Mouse (Mus musculus) regulatory T cell (primary cell): ENCODE results near the gene Arhgap21.

Experiments used
- in situ Hi-C: fragments of 300-600 bp; cut with MboI, MseI; formaldehyde crosslinking; loops from one replicate; pipeline ENCODE4 v1.15.1; 2025; ENCODE audit warnings: high pct_unique_total_duplicates

Gene Arhgap21

DNA sequence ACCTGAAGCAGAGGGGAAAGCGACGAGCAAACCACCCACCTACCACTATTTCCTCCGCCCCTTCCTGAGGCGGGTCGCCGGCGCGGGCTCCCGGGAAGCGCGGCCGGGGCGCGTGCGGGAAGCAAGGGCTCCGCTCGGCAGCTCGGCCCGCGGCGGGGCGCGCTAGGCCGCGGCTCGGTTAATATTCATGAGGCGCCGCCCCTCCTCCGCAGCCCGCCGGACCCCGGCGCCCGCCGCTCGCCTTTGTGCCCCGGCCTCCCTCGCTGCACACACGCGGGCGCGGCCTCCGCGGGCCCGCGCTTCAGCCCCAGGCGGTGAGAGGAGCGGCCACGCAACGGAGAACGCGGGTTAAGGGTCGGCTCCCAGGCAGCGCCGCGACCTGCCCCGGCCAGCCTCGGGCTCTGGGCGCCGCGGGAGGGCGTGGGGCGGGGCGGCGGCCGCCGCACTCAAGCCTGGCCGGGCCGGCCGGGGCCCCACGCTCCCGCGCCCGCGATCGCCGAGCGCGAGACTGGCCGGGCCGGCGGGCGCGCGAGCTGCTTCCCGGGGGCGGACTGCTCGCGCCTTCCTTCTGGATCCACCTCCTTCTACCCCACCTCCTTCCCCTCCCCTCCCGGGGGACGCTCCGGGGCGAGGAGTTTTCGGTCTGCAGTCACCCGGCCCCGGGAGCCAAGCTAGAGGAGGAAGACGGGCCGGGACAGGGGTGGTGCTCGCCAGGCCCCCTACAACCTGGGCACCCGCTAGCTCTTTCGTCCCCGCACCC lies at the start of gene Arhgap21:
TSS of gene Arhgap21 (minus strand) at position 441 of the 760 bp plus-strand sequence.
- in situ Hi-C loops, result loop anchor here (5.0 to 25.0 kb wide), 2 partner anchors 239 to 1919 kb away; partner anchors contain the start of genes Enkur, Pdss1 and Thnsl1

DNA sequence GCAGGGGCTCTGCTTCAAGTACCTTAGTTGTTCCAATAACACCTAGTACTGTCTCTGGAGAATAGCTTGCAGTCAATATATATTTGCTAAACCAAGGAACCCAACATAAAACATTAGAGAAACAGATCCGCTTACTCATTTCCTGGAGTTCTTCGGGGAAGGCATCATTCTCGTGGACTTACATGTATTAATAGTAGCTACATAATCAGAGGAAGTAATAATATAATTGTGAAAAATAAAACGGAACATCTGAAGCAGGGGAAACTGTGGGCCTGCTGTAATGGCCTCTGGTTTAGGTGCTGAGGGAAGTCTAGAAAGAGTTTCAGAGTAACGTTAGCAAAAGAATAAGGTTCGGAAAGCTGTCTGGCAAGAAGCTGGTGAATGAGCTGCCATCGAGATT lies 47.9 kb upstream of the Arhgap21 start:
- in situ Hi-C loops, result no loop called here

DNA sequence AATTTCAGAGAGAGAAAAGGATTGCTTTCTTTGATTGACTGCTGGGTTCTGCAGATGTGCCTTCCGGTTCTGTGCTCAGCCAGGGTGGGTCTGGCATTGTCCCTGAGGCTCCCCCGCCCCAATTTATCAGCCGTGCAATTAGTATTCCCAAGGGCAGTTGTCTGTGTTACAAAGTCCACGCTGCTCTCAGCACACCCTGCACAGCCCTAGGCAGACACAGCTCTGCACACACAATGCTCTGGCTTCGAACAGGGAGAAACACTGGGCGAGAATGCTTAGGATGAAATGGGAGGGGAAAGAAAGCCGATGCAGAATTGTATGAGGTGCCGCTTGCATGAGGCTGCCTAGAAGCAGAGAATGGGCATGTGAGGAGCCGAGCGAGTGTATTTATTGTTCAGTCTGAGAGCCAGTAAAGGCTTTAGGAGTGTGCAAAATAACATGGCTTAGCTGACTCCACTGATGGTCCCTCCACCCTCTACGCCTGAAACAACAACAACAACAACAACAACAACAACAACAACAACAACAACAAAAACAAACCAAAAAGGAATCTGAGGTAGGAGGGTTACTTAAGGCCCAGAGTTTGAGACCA lies 42.2 kb upstream of the Arhgap21 start:
- in situ Hi-C loops, result no loop called here

DNA sequence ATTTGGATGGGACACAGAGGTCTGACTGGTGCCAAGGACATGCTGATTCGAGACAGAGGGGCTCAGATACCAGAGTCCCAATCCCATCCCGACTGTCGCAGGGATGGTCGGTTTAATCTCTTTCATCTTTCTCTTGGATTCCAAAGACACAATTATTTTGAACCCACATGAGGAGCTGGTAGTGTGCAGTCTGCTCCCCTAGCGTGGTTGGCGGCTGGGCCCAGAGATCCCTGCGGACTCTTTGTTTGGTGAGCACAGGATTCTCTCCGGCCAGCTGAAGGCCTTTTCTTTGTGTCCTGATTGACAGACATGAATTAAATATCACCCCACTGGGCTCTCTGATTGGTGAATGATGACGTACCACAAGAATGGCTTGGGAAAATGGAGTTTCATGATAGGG lies 41.5 kb upstream of the Arhgap21 start:
- in situ Hi-C loops, result no loop called here

DNA sequence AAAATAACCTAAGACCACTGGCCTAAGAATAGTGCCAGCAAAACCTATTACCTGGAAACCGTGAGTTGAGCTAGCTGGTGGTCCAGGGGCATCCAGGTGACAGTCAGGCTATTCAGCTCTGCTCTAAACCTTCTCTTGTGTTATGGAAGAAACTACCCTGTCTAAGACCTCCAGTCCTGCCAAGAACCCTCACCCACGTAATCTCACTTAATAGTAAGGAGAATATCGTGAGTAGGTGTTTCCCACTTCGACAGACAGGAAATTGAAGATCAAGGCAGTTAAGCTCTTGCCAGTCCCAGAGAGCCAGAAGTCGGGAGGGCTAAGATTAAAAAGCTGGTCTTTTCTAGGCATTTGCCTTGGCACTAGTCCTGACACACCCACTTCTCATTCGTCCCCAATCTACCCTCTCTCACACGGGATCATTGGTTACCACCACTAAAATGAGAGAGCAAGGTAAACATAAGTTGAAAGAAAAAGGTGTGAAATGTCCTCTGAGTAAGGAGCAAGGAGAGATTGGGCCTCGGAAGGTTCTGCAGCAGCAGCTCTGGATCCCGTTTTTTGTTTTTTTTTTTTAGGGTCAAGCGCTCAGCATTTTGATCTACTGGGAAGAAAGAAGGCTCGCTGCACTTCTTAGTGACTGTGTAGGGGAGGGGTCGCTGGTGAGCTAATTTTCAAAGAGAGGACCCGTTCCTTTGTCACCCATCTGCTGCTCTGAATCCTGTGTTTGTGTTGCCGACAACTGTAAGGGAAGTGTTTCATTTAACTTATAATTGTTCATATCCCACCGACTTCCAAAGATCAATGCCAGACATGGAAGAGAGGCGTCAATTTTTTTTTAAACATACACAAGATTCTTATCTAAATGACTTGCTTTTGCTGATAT lies 40.8 kb upstream of the Arhgap21 start:
- in situ Hi-C loops, result loop anchor here (10.0 kb wide), 1 partner anchor 265 kb away; no protein-coding TSS in a partner anchor

DNA sequence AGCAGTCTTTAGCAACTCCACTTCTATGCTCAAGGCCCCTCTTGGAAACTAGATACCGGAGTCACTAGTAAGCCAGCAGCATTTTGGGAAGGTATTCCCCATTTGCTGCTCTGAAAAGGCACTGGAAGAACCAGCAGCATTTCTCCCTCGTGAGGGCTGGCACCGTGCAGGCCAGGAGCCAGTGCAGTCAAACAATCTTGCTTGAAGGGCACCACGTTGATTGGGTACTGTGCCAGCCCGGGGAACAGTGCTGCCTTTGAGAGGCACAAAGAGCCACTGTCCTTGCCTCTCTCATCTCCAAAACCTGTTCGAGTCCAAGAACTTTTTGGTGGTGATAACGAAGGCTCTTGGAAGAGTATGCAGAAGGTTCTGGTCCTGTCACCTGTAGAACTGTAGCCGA lies 33.9 kb upstream of the Arhgap21 start:
- in situ Hi-C loops, result loop anchor here (10.0 kb wide), 1 partner anchor 272 kb away; no protein-coding TSS in a partner anchor

DNA sequence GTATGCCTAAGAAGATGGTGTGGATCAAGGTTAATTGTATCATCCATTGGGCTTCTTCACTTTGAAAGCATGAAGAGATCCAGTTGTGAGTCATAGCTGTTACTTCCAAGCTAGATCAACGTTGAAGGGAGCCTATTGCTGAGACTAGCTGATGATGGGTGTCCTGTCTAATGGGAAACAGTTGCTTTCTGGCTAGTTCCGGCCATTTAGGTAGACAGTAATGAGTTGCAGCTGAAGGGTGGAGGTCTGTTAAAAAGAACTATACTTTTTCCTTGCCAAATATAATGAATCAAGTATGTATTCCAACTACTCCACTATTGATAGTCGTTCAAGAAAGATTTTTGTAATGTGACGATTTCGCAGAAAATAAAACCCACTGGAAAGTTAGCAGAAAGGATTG lies 32.5 kb upstream of the Arhgap21 start:
- in situ Hi-C loops, result loop anchor here (10.0 kb wide), 1 partner anchor 274 kb away; no protein-coding TSS in a partner anchor

DNA sequence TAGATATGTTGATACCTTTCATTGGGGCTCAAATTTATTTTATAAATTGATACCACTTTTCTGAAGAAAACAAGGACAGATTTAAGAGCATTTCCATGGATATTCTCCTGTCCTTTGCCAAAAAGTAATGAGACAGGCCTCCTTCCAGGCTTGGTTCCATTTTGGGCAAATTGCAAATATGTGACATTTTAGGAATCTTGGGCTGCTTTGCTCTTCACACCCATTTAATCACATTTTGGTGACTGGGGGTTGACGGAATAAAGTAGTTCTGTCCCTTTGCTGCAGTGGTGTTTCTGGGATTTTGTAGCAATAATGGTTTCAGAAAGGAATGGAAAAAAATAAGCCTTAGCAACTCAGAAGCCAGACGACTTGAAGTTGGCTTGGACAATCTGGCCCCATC lies 26.9 kb upstream of the Arhgap21 start:
- in situ Hi-C loops, result no loop called here

DNA sequence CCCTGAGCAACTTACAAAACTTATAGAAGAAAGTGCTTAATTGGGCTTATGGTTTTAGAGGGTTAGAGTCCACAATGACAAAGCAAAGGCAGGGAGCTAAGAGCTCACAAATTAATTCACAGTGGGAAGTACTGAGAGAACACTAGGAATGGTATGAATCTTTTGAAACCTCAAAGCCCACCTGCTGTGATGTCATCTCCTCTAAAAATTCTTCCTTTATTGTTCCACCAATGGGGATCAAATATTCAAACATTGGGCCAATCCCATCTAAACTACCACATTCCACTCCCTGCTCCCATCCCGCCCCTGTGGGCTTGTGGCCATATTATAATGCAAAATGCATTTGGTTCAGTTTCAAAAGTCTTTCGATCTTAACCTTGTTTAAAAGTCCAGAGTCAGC lies 22.8 kb upstream of the Arhgap21 start:
- in situ Hi-C loops, result no loop called here

DNA sequence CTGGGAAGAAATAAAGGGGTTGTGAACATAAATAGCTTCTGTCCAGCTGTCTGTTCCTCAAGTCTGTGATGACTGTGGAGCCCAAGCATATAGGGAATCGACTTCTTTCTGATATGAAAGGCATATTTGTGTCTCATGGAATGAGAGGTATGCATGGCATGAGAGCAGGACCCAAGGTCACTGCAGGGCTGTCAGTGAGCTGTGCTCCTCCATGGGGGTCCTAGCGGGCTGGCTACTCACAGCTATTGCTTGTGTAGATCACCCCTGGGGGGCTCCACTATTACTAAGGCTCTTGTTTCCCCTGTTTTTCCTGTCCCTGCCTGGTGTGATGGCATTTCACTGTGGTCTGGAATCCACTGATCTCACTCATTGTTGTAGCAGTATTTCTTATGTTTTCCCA lies 22.2 kb upstream of the Arhgap21 start:
- in situ Hi-C loops, result no loop called here

DNA sequence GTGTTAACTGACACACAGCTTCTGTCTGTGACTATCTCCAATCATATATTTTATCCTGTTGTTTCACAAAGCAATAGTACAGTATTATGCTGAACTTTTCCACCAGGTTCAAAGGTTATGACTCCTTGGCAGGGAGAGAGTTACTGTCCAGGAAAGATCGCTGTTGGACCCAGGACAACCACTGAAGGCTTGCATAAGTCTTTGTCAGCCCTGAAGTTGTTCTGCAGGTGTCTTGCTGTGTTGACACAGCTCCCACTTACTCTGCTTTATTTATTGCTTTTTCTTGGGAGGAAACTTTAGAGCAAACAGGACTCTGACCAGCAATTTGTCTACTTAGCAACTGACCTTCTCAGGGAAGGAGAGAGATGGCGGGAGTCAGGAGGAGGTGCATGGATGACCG lies 21.4 kb upstream of the Arhgap21 start:
- in situ Hi-C loops, result no loop called here

DNA sequence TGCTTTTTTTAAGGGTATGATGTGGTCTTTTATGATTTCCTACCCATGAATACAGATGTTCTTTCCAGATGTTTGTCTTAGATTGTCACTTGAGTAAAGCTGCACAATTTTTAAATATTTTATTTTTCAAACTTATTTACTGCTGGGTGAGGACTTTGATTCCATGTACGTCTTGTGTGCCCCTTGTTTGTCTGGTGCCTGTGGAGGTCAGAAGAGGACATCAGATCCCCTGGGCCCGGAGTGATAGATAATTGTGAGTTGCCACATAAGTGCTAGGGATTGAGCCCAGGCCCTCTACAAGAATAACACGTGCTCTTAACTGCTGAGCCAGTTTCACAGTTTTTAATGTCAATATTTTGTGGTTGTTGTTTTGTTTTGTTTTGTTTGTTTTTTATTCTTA lies 19.1 kb upstream of the Arhgap21 start:
- in situ Hi-C loops, result no loop called here

DNA sequence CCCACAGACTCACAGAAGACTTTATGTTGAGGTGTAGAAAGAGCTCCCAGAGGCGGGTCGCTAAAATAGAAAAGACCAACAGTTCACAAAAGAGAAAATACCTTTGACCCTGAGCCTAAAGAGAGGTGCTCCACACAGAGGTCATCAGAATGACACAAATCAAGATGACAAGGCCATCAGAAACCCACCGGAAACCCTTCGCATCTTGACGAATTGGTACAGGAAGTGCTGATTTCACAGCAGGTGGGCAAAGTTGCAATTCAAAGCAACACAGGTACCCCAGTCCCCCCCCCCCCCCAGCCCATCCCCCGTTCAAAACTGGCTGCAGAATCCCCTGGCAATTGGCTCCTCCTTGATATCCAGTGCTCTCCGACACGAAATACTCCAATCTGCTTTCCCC lies 10.0 kb upstream of the Arhgap21 start:
- in situ Hi-C loops, result no loop called here

DNA sequence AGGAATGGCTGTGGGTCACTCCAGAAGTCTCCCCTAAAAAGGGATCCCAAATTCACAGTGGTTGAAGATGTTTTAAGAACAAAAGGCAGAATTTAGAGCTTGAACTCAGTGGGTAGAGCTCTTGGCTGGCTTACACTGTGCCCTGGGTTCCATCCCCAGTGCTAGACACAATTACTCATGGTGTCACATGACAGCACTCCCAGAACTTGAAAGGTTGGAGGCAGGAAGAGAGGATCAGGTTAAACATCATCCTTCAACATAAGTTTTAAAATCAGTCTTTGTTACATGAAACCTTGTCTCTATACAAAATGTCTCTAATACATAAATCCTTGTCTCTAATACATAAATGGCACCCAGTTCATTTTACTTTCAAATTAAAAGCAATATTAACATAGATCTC lies 8.4 kb upstream of the Arhgap21 start:
- in situ Hi-C loops, result no loop called here

DNA sequence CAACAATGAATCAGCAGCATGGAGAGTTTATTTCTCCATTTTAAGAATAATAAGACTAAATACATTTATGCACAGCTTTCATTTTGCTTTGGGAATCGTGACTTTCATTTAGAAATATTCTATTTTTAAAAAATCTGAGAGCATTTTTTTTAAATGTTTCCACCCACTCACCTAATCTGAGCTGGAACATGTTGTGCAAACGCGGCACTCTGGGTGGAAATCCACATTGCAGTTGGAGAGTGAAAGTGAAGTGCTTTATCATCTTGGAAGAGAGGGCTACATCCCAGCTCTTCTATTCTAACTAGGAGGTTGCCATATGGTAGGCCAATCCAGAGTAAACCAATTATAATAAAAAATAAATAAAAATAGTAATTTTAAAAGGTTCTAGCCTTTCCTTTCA lies 4.8 kb upstream of the Arhgap21 start:
- in situ Hi-C loops, result loop anchor here (25.0 kb wide), 1 partner anchor 1914 kb away; the partner anchor contains the start of gene Pdss1

DNA sequence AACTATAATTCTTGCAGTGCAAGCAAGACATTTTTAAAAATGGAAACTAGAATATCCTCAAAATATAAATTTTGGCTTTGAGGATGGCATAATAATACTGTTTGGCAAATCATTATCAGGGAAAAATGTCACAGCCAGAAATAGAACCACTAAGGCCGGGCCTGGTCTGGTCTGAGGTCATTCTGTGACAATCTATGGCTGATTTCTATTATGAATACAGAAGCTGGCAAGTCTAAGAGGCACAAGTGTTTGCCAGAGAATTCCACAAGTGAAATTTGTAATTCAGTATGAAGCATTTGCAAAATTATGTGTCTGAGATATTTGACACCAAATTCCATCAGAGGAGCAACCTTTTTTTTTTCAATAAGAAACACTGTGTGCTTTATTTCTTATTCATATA lies 3.5 kb upstream of the Arhgap21 start:
- in situ Hi-C loops, result loop anchor here (25.0 kb wide), 1 partner anchor 1915 kb away; the partner anchor contains the start of gene Pdss1

DNA sequence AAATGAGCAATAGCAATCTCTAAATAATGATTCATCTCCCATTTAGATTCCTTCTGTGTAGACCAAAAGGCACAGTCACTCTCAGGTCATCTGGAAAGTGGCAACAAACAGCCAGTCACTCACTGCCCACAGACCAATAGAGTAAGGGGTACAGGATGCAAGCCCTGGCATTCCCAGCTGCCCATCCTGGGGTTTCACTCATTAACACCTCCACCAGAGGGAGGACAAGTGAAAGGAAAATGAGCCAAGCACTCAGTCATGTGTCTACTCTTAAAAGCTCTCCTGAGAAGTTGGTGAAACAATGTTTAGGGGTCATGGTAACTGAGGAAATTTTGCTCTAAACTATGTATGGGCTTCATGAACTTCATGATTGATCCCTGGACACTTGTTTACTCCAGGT lies 2.9 kb upstream of the Arhgap21 start:
- in situ Hi-C loops, result loop anchor here (25.0 kb wide), 1 partner anchor 1916 kb away; the partner anchor contains the start of gene Pdss1

DNA sequence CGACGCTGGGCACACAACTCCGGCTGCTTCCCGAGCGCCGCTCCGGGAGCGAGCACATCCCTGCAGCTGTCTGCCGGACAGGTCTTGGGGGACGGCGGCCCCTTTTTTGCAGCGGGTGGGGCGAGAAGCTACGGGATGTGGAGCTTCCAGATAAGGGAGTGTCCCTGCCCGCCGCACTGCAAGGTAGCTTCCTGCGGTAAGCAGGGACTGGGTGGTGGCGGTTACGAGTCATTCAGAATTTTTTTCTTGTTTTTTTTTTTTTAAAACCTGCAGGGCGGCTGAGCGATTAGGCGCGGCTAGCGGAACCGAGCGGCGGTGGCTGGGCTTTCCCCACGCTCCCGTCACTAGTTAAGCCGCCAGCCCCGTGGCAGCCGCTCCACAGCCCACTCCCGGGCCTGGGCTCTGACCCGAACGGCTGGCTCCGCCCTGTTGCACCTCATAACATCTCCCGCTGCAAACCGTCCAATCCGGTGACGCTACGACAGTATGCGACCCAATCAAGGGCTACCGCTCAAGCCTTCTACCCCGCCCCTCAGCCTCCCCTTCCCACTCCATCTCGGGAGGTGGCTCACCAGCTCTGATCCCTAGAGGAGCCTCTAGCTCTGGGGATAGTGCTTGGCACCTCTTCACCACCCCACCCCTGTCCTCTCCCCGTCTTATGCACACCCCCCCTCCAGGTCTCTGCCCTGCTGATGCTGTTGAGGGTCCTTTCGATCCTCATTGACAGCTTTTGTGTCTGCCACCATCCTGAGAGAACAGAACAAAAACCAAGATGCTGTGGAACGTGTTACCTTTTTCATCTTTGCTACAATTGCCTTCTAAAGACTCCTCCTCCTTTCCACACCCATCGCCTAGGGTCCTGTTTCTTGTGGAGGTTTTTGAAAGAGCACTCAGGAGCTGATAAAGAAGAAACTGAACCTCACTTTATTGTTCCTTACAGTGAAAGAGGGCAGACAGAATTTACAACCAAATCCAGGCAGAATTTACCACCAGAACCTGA lies 820 bp upstream of the Arhgap21 start:
- in situ Hi-C loops, result loop anchor here (5.0 to 25.0 kb wide), 2 partner anchors 238 to 1918 kb away; partner anchors contain the start of genes Enkur, Pdss1 and Thnsl1

DNA sequence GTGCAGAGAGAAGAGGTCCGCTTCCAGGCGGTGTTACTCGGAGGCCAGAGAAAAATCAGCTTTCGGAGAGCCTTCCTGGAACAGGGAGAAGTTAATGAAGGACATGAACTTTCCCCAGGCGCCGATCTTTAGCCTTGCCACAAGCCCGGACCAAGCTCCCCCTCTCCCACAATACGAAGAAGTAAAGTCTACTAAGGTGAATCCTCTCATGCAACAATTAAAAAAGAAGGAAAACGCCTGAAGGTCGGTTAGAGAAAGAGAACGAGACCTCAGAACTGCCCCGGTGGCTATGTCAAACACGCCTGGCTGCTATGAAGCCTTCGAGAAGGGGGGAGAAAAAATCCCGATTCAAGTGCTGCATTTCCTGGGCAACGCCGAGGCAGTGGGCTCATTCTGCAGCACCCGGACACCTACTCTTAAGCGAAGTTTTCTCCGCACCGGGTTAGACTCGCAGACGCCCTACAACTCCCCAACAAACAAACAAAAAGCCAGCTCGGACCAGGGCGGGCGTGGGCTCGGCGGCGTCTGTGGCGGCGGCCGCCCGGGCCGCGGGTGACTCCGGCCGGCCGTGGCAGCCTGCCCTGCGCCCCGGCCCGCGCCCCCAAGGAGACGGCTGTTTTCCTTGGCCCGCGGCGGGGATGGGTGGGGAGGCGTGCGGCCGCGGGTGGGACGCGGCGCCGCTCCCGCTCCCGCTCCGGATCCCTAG lies 882 bp downstream of the Arhgap21 start:
- in situ Hi-C loops, result loop anchor here (5.0 to 25.0 kb wide), 2 partner anchors 240 to 1920 kb away; partner anchors contain the start of genes Enkur, Pdss1 and Thnsl1
